11 mouse cellular contexts compared by ENCODE assay signal in genomic region chr16:38585186-38585585, GRCm38 (mm10).
"Had no signal": no experiment of that assay in that cellular context is flagged by ENCODE, and none has a peak within 500 bp of the region (broad histone marks: within the 10 kb centered on the region; RNA-seq: fewer than 3 reads in every experiment).

No protein-coding gene starts in this region.

- ATAC-seq: intestine, embryonic 15.5 days; liver, embryonic 12.5 days; midbrain, embryonic 13.5 days had no signal

- DNase-seq: kidney, adult 18-20 months; kidney, postnatal 10 days; lung, embryonic 14.5 days; lung, postnatal 10 days; lung, postnatal 4 days; retina, postnatal 1 day; right cerebral cortex, postnatal 4 days; spleen, adult 18-20 months had no signal
